Mouse (Mus musculus): ENCODE data around the gene Hoxa9. TPM values are rescaled to one million over a fixed set of nuclear protein-coding genes. Genes with fewer than 3 reads are reported as not detected.

Gene Hoxa9
- polyA plus RNA-seq, 1 experiment from 2014 or later: 3.0 TPM

DNA sequence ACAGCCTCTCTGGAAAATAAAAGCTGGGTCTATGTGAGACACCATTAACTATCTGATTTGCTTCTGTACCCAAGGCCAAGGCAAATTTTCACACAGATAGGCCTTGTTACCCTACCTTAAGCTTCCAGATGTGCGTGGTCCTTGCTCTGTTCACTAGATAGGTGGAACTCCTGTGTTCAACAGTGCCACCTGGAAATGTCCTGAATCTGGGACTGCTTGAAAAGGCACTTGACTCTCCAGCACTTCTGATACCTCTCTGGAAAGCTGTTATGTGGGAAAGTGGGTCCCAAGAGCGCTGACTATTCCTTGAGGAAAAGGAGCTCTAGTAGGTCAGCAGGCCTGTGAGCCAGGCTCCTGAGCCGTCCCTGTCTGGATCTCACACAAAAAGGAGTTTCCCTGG lies 5.9 kb upstream of the Hoxa9 start:
- H3K9me3 ChIP-seq (ENCODE audit: control insufficient read depth): no peaks in the 10 kb centered on the region
- no peaks in the 10 kb centered on the region for H3K36me3 ChIP-seq (ENCODE audit: control insufficient read depth, insufficient read depth)
- no peak overlapping the region for H3K9ac ChIP-seq (ENCODE audit: low read depth, low read length)
- no peak overlapping the region for H3K27ac ChIP-seq (ENCODE audit: low read depth, low read length)
- no peak for ATAC-seq
- TF ChIP-seq CTCF (IDR thresholded peaks at IDR 0.05; ENCODE audit: low read depth): no peak
- no peaks in the 10 kb centered on the region for H3K4me1 ChIP-seq (replicated peaks; ENCODE audit: control insufficient read depth, insufficient read depth, low read length)
- peaks cover 100% of the 10 kb centered on the region for H3K27me3 ChIP-seq (replicated peaks; ENCODE audit: control insufficient read depth, insufficient read depth, low read length)
- H3K4me3 ChIP-seq (ENCODE audit: low read depth, low read length): peak overlapping the region; percentile 11; the same call in 1 of the 2 replicates
- H3K4me2 ChIP-seq (replicated peaks; ENCODE audit: low read depth): no peak overlapping the region
- 10% methylated on average over 3 of the region's 3 CpGs for WGBS

DNA sequence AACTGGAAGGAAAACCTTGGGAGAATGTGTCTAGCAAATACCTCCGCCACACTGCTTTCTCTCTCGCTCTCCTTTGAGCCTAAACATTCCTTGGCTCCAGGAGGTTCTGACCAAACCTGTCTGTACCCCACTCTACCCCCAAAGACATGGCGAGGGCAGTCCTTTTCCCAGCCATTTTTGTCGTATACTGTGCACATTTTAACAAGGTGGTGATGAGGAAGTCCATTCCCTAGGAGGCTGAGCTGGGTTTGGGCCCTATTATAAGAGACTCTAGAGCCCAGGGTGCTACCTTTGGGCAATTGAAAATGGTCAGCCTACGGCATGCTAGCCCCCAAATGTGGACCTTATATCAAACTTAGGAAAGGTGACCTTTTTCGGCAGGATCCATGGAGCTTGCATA lies 5.0 kb upstream of the Hoxa9 start:
- WGBS: 23% methylated on average over 6 of the region's 6 CpGs
- H3K4me2 ChIP-seq (replicated peaks; ENCODE audit: low read depth): no peak overlapping the region
- H3K27me3 ChIP-seq (replicated peaks; ENCODE audit: control insufficient read depth, insufficient read depth, low read length): peaks cover 98% of the 10 kb centered on the region
- H3K4me3 ChIP-seq (ENCODE audit: low read depth, low read length): no peak overlapping the region
- H3K9ac ChIP-seq (ENCODE audit: low read depth, low read length): no peak overlapping the region
- H3K27ac ChIP-seq (ENCODE audit: low read depth, low read length): no peak overlapping the region
- no peaks in the 10 kb centered on the region for H3K4me1 ChIP-seq (replicated peaks; ENCODE audit: control insufficient read depth, insufficient read depth, low read length)
- no peak for ATAC-seq
- no peaks in the 10 kb centered on the region for H3K36me3 ChIP-seq (ENCODE audit: control insufficient read depth, insufficient read depth)
- no peaks in the 10 kb centered on the region for H3K9me3 ChIP-seq (ENCODE audit: control insufficient read depth)
- no peak for TF ChIP-seq CTCF (IDR thresholded peaks at IDR 0.05; ENCODE audit: low read depth)

DNA sequence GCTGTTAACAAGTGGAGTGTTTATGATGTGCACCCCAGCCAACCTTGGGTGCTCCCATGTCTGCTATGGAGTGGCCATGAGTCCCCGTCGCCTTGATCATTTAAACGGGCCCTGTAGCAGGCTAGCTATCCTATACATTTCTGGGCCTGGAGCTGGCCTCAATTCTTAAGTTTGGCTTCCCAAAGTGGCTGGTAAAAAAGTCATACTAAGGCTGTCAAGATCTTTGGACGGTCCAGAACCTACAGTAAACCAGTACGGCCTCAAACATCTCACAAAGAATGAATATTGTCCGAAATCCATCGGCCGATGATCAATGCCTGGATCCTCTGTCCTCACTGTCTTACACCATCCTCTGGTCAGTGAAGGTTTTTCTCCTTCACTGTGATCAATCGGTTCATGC lies 4.4 kb upstream of the Hoxa9 start:
- Histone ChIP-seq H3K4me3 (ENCODE audit: low read depth, low read length) (no peak overlapping the region), H3K4me1 (replicated peaks; ENCODE audit: control insufficient read depth, insufficient read depth, low read length) (no peaks in the 10 kb centered on the region), H3K4me2 (replicated peaks; ENCODE audit: low read depth) (peak overlapping the region; percentile 37; the same call in 1 of the 2 replicates), H3K36me3 (ENCODE audit: control insufficient read depth, insufficient read depth) (no peaks in the 10 kb centered on the region), H3K27me3 (replicated peaks; ENCODE audit: control insufficient read depth, insufficient read depth, low read length) (peaks cover 98% of the 10 kb centered on the region), H3K9ac (ENCODE audit: low read depth, low read length) (no peak overlapping the region), H3K27ac (ENCODE audit: low read depth, low read length) (no peak overlapping the region), H3K9me3 (ENCODE audit: control insufficient read depth) (no peaks in the 10 kb centered on the region)
- ATAC-seq: no peak
- WGBS: 39% methylated on average over 9 of the region's 9 CpGs
- TF ChIP-seq CTCF (IDR thresholded peaks at IDR 0.05; ENCODE audit: low read depth): no peak

DNA sequence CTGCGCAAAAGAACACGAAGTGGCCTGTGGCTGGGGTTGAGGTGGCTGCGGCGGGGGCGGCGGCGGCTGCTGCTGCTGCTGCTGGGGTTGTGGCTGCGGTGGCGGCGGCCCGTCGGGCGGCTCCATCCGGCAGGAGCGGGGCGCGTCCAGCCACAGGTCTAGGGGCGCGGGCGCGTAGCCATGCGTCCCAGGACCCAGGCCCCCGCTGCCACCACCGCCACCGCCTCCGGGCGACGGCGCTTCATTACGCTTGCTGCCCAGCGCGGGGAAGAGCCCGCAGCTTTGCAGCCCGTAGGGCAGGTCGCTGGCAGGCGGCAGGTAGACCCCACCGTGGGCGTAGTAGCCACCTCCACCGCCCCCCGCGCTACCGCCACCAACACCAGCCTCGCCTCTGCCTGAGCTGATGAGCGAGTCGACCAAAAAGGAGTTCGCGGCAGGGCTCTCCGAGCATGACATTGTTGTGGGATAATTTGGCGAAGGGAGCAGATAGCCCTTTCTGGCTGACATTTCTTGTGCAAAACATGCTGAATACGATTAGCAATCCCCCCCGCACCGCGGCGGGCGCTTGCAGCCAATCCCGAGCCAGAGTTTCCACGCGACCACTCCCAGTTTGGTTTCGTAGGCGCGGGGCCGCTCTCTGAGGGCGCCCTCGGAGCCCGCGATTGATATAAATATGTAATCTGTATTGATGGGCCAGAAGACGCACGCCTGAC lies 3.7 kb upstream of the Hoxa9 start:
- H3K4me2 ChIP-seq (replicated peaks; ENCODE audit: low read depth): peak overlapping the region; percentile 37
- H3K4me3 ChIP-seq (ENCODE audit: low read depth, low read length): peak overlapping the region; percentile 32

DNA sequence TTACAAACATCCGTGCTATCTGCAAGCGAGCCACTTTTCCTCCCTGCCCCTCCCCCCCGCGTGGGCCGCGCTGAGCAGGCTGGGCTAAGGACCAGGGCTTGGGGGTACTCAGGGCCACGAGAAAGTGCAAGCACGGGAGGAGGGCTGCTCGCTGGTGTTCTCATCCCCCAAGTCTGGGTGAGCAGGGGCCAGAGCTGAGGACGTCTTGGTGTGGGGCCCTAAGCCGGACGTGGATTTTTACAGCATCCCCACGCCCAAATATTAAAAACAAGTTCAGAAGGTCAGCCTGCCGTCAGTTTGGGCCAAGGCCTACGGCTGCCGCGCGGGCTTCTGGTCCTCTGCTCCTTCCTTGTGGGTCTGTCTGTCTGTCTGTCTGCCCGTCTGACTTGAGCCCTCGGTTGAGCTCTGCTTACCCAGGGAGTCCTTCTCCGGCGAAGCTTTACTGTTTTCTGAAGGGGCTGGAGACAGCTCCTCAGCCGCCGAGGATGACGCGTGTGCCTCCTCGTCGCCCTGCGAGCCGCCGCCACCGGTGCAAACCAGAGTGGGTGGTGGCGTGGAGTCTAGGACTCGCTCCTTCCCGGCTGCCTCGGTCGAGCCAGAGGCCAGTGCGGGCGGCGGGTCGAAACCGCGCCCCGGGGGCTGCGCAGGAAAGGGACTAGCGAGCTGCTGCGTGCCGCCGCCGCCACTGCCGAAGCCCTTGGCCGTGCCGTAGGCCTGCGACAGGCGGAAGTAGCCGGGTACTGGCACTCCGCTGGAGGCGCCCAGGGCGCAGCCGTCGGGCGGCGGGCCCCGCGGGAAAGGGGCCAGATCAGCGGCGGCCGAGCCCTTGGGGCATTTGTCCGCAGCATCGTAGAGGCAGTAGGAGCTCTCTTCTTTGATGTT lies 2.9 kb upstream of the Hoxa9 start:
- Histone ChIP-seq H3K27me3 (replicated peaks; ENCODE audit: control insufficient read depth, insufficient read depth, low read length) (peaks cover 98% of the 10 kb centered on the region), H3K9ac (ENCODE audit: low read depth, low read length) (peak overlapping the region; percentile 8; the same call in 1 of the 2 replicates), H3K27ac (ENCODE audit: low read depth, low read length) (no peak overlapping the region), H3K9me3 (ENCODE audit: control insufficient read depth) (no peaks in the 10 kb centered on the region), H3K4me1 (replicated peaks; ENCODE audit: control insufficient read depth, insufficient read depth, low read length) (no peaks in the 10 kb centered on the region), H3K4me2 (replicated peaks; ENCODE audit: low read depth) (peak overlapping the region; percentile 37), H3K4me3 (ENCODE audit: low read depth, low read length) (peak overlapping the region; percentile 32), H3K36me3 (ENCODE audit: control insufficient read depth, insufficient read depth) (no peaks in the 10 kb centered on the region)
- no peak for TF ChIP-seq CTCF (IDR thresholded peaks at IDR 0.05; ENCODE audit: low read depth)
- ATAC-seq: no peak
- 1% methylated on average over 60 of the region's 70 CpGs for WGBS

More for the DNA sequence above, 3.7 kb upstream of the Hoxa9 start:
- WGBS: 3% methylated on average over 57 of the region's 68 CpGs
- peaks cover 98% of the 10 kb centered on the region for H3K27me3 ChIP-seq (replicated peaks; ENCODE audit: control insufficient read depth, insufficient read depth, low read length)
- no peaks in the 10 kb centered on the region for H3K4me1 ChIP-seq (replicated peaks; ENCODE audit: control insufficient read depth, insufficient read depth, low read length)
- no peaks in the 10 kb centered on the region for H3K36me3 ChIP-seq (ENCODE audit: control insufficient read depth, insufficient read depth)
- H3K9ac ChIP-seq (ENCODE audit: low read depth, low read length): peak overlapping the region; percentile 8; the same call in 1 of the 2 replicates
- H3K27ac ChIP-seq (ENCODE audit: low read depth, low read length): no peak overlapping the region
- TF ChIP-seq CTCF (IDR thresholded peaks at IDR 0.05; ENCODE audit: low read depth): no peak
- ATAC-seq: no peak
- no peaks in the 10 kb centered on the region for H3K9me3 ChIP-seq (ENCODE audit: control insufficient read depth)

DNA sequence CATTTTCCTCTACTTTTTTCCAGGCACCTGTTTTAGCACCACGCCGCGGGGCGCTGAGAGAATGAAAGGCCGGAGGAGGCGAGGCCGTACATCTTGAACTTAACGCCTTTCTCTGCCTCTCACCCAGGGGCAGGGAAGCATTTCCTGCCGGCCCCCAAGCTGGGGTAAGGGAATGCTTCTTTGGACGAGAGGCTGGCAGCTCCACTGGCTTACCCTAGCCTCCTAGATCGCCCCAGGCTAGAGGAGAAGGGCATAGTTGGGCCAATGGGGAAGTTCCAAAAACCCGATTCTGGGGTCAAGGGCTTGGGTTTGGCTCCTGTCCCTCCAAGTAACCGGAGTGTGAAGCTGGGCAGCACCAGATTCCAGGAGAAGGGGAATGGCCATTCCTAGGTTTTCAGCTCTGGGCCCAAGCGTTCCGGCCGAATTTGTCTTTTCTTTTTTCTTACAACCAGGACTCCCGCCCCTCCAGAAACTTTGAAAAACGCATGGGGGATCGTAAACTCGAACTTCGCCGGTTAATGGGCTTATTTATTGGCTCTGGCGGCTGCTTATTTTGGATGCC lies 2.2 kb upstream of the Hoxa9 start:
- ATAC-seq: no peak
- Histone ChIP-seq H3K9ac (ENCODE audit: low read depth, low read length) (peak overlapping the region; percentile 27), H3K36me3 (ENCODE audit: control insufficient read depth, insufficient read depth) (no peaks in the 10 kb centered on the region), H3K27ac (ENCODE audit: low read depth, low read length) (no peak overlapping the region), H3K4me1 (replicated peaks; ENCODE audit: control insufficient read depth, insufficient read depth, low read length) (no peaks in the 10 kb centered on the region), H3K4me2 (replicated peaks; ENCODE audit: low read depth) (peak overlapping the region; percentile 35; the same call in 1 of the 2 replicates), H3K27me3 (replicated peaks; ENCODE audit: control insufficient read depth, insufficient read depth, low read length) (peaks cover 97% of the 10 kb centered on the region), H3K4me3 (ENCODE audit: low read depth, low read length) (peak overlapping the region; percentile 32), H3K9me3 (ENCODE audit: control insufficient read depth) (no peaks in the 10 kb centered on the region)
- no peak for TF ChIP-seq CTCF (IDR thresholded peaks at IDR 0.05; ENCODE audit: low read depth)
- WGBS: 3% methylated on average over 23 of the region's 23 CpGs

All from intestine, postnatal 0 days (tissue).